Comparison of ENCODE assay signal across 19 mouse cellular contexts in the genomic region with DNA sequence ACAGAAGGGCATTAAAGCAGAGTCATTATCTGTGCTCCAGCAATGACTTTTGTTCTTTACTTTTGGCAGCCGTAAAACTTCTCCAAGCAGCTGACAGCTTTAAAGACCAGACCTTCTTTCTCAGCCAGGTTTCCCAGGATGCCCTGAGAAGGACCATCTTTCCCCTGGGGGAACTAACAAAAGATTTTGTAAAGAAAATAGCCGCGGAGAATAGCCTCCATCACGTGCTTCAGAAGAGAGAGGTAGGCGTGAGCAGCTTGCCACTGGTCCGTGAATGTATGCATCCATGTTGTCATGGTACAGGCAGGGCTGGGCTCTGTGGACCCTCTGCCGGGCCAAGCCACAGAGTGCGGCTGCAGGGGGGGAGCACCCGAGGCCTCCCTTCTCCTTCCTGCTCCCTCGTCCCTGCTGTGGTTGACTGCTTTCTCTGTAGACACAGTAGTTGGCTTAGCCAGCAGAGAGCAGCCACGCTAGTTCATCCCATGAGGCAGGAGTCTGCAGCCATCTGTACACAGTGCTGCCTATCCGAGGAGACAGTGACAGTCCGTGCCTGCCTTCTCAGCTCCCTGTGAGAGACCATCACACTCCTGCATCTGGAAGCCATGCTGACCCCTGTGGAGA. TPM values are rescaled to one million over a fixed set of nuclear protein-coding genes. Genes with fewer than 3 reads are reported as not detected.
A peak's percentile ranks its signal among the peaks of the same experiment; 100 is the strongest.
DNase-seq lines count a peak whose midpoint lies in the region; ATAC-seq and TF ChIP-seq lines count a peak whose summit lies in the region.
"Had no signal": no experiment of that assay in that cellular context is flagged by ENCODE, and none has a peak within 500 bp of the region (broad histone marks: within the 10 kb centered on the region; RNA-seq: fewer than 3 reads in every experiment).

No protein-coding gene starts in this region.

- peaks cover 15% of the 10 kb centered on the region for H3K4me1 ChIP-seq in forebrain, embryonic 13.5 days
- no peaks in the 10 kb centered on the region for H3K4me1 ChIP-seq in forebrain, embryonic 11.5 days (replicated peaks; ENCODE audit: control insufficient read depth, insufficient read depth, low read length)
- H3K4me1 ChIP-seq in neural tube, embryonic 11.5 days (ENCODE audit: control insufficient read depth, insufficient read depth, low read length), result peaks cover 13% of the 10 kb centered on the region; the same call in 1 of the 2 replicates
- no peaks in the 10 kb centered on the region for H3K4me1 ChIP-seq in midbrain, embryonic 14.5 days (ENCODE audit: control insufficient read depth, insufficient read depth, low read length)
- H3K4me1 ChIP-seq: intestine, embryonic 15.5 days; stomach, embryonic 15.5 days had no signal

- 75% methylated on average over 13 of the region's 13 CpGs for WGBS in forebrain, embryonic 13.5 days
- WGBS in forebrain, embryonic 11.5 days, result 90% methylated on average over 13 of the region's 13 CpGs
- WGBS in neural tube, embryonic 11.5 days, result 39% methylated on average over 13 of the region's 13 CpGs
- 60% methylated on average over 13 of the region's 13 CpGs for WGBS in midbrain, embryonic 14.5 days

- DNase-seq in forebrain, embryonic 11.5 days (ENCODE audit: low spot score), result no peak
- peak; percentile 36 for DNase-seq in neural tube, embryonic 11.5 days (ENCODE audit: low spot score)
- DNase-seq in neural tube, embryonic 10.5 days (ENCODE audit: extremely low spot score, low spot score), result no peak
- peak; percentile 51 for DNase-seq in midbrain, embryonic 14.5 days
- DNase-seq in gastrocnemius, adult 2 months, result no peak
- no peak for DNase-seq in frontal cortex, adult 2 months (ENCODE audit: extremely low spot score in 1 of 2, low spot score in 1 of 2)
- no peak for DNase-seq in gastrocnemius, adult 8-10 months (ENCODE audit: low spot score in 2 of 2)
- DNase-seq: adrenal gland, postnatal 10 days; cerebellum, adult 11-12 months; gastrocnemius, postnatal 14 days; heart, adult 2 months; lung, adult 2 months; lung, postnatal 4 days; right cerebral cortex, adult 18-20 months; thymus, adult 2 months had no signal

- no peaks in the 10 kb centered on the region for H3K9me3 ChIP-seq in forebrain, embryonic 13.5 days (replicated peaks)
- H3K9me3 ChIP-seq in forebrain, embryonic 11.5 days (ENCODE audit: control insufficient read depth, low read length), result no peaks in the 10 kb centered on the region
- H3K9me3 ChIP-seq in neural tube, embryonic 11.5 days (ENCODE audit: control insufficient read depth, low read length), result no peaks in the 10 kb centered on the region
- no peaks in the 10 kb centered on the region for H3K9me3 ChIP-seq in midbrain, embryonic 14.5 days (ENCODE audit: control insufficient read depth, low read length)
- H3K9me3 ChIP-seq: intestine, embryonic 15.5 days; stomach, embryonic 15.5 days had no signal

- intact Hi-C loops in gastrocnemius, adult 2 months (cut with DNase I), result no loop called here

- H3K9ac ChIP-seq in forebrain, embryonic 13.5 days, result no peak overlapping the region; the same call in 1 of the 2 replicates
- H3K9ac ChIP-seq in forebrain, embryonic 11.5 days (ENCODE audit: low read length), result no peak overlapping the region
- H3K9ac ChIP-seq in neural tube, embryonic 11.5 days (ENCODE audit: low read length), result peak overlapping the region; percentile 0; the same call in 1 of the 2 replicates
- no peak overlapping the region for H3K9ac ChIP-seq in midbrain, embryonic 14.5 days (replicated peaks; ENCODE audit: low read length)
- H3K9ac ChIP-seq: intestine, embryonic 15.5 days; stomach, embryonic 15.5 days had no signal

- TF ChIP-seq CTCF in gastrocnemius, adult 2 months (IDR thresholded peaks at IDR 0.05), result no peak

- no peak overlapping the region for H3K4me2 ChIP-seq in forebrain, embryonic 13.5 days
- H3K4me2 ChIP-seq in forebrain, embryonic 11.5 days (ENCODE audit: low read depth, low read length, severe bottlenecking), result no peak overlapping the region
- no peak overlapping the region for H3K4me2 ChIP-seq in neural tube, embryonic 11.5 days (ENCODE audit: low read depth)
- H3K4me2 ChIP-seq in midbrain, embryonic 14.5 days (ENCODE audit: low read length), result no peak overlapping the region
- H3K4me2 ChIP-seq: intestine, embryonic 15.5 days; liver, embryonic 11.5 days; stomach, embryonic 15.5 days had no signal

- no peaks in the 10 kb centered on the region for H3K27me3 ChIP-seq in forebrain, embryonic 13.5 days
- H3K27me3 ChIP-seq in forebrain, embryonic 11.5 days (ENCODE audit: control insufficient read depth, insufficient read depth, low read length), result no peaks in the 10 kb centered on the region
- no peaks in the 10 kb centered on the region for H3K27me3 ChIP-seq in neural tube, embryonic 11.5 days (ENCODE audit: control insufficient read depth, insufficient read depth, low read length)
- no peaks in the 10 kb centered on the region for H3K27me3 ChIP-seq in midbrain, embryonic 14.5 days (ENCODE audit: control insufficient read depth, insufficient read depth, low read length)
- H3K27me3 ChIP-seq: intestine, embryonic 15.5 days; stomach, embryonic 15.5 days had no signal

- peak overlapping the region; percentile 66 for H3K27ac ChIP-seq in forebrain, embryonic 13.5 days
- H3K27ac ChIP-seq in forebrain, embryonic 11.5 days (ENCODE audit: low read depth, low read length), result no peak overlapping the region
- H3K27ac ChIP-seq in neural tube, embryonic 11.5 days (ENCODE audit: low read depth, low read length), result peak overlapping the region; percentile 76; the same call in 1 of the 2 replicates
- peak overlapping the region; percentile 45 for H3K27ac ChIP-seq in midbrain, embryonic 14.5 days (replicated peaks; ENCODE audit: low read depth, low read length)
- H3K27ac ChIP-seq in gastrocnemius, adult 2 months, result no peak overlapping the region
- H3K27ac ChIP-seq: heart, adult 2 months; intestine, embryonic 15.5 days; stomach, embryonic 15.5 days had no signal

- H3K4me3 ChIP-seq in forebrain, embryonic 13.5 days, result no peak overlapping the region
- no peak overlapping the region for H3K4me3 ChIP-seq in forebrain, embryonic 11.5 days (ENCODE audit: low read depth, low read length)
- no peak overlapping the region for H3K4me3 ChIP-seq in neural tube, embryonic 11.5 days (ENCODE audit: low read depth, low read length)
- no peak overlapping the region for H3K4me3 ChIP-seq in midbrain, embryonic 14.5 days (replicated peaks; ENCODE audit: low read depth, low read length)
- no peak overlapping the region for H3K4me3 ChIP-seq in gastrocnemius, adult 2 months
- H3K4me3 ChIP-seq: heart, adult 2 months; intestine, embryonic 15.5 days; stomach, embryonic 15.5 days had no signal

- peaks cover 82% of the 10 kb centered on the region for H3K36me3 ChIP-seq in forebrain, embryonic 13.5 days (ENCODE audit: poor library complexity, severe bottlenecking)
- H3K36me3 ChIP-seq in forebrain, embryonic 11.5 days (ENCODE audit: control insufficient read depth, insufficient read depth, low read length), result peaks cover 3% of the 10 kb centered on the region; the same call in 1 of the 2 replicates
- H3K36me3 ChIP-seq in neural tube, embryonic 11.5 days (ENCODE audit: control insufficient read depth, insufficient read depth, low read length), result peaks cover 12% of the 10 kb centered on the region
- peaks cover 79% of the 10 kb centered on the region for H3K36me3 ChIP-seq in midbrain, embryonic 14.5 days (ENCODE audit: control insufficient read depth, insufficient read depth, low read length)

- ATAC-seq in forebrain, embryonic 13.5 days, result peak; percentile 43; the same call in 1 of the 2 replicates
- ATAC-seq in forebrain, embryonic 11.5 days (replicated peaks; ENCODE audit: low FRiP score), result no peak
- peak; percentile 89 for ATAC-seq in neural tube, embryonic 11.5 days (ENCODE audit: insufficient read depth, low FRiP score, low TSS enrichment)
- peak; percentile 73 for ATAC-seq in midbrain, embryonic 14.5 days (ENCODE audit: low FRiP score, low TSS enrichment)
- ATAC-seq: intestine, embryonic 15.5 days had no signal

RNA-seq across cellular contexts. Expression of gene Trmu, which starts 13.5 kb away (rescaled TPM):
- polyA plus RNA-seq in forebrain, embryonic 13.5 days (2015; fragmentation: Nextera tagmentation; extraction: Ambion mirVana), result 45.2 and 53.2 TPM in 2 replicates
- 35.7 and 38.6 TPM in 2 replicates for polyA plus RNA-seq in forebrain, embryonic 11.5 days (2014; fragmentation: Nextera tagmentation; extraction: Ambion mirVana)
- polyA plus RNA-seq in neural tube, embryonic 11.5 days (2014; fragmentation: Nextera tagmentation; extraction: Ambion mirVana), result 32.4 and 34.0 TPM in 2 replicates
- polyA plus RNA-seq in midbrain, embryonic 14.5 days (2014; fragmentation: Nextera tagmentation; extraction: Ambion mirVana), result 36.2 and 41.5 TPM in 2 replicates
- total RNA-seq in gastrocnemius, adult 2 months (2021), result 10 to 100 TPM in 1 of 2 experiments, 1 to 10 TPM in 1; 9.5 to 15.2 TPM
- 54.8 and 62.9 TPM in 2 replicates for polyA plus RNA-seq in frontal cortex, adult 2 months (2012; rRNA removed)
- total RNA-seq in gastrocnemius, adult 8-10 months (2022), result 10 to 100 TPM in 2 of 4 experiments, 1 to 10 TPM in 2; 7.7 to 14.1 (median 9.8) TPM

RNA-seq across cellular contexts. Expression of gene Gtse1, which starts 33.1 kb away (rescaled TPM):
- polyA plus RNA-seq in forebrain, embryonic 13.5 days (2015; fragmentation: Nextera tagmentation; extraction: Ambion mirVana), result 31.0 and 31.4 TPM in 2 replicates
- polyA plus RNA-seq in forebrain, embryonic 11.5 days (2014; fragmentation: Nextera tagmentation; extraction: Ambion mirVana), result 60.8 and 62.7 TPM in 2 replicates
- polyA plus RNA-seq in neural tube, embryonic 11.5 days (2014; fragmentation: Nextera tagmentation; extraction: Ambion mirVana), result 37.1 and 40.3 TPM in 2 replicates
- polyA plus RNA-seq in midbrain, embryonic 14.5 days (2014; fragmentation: Nextera tagmentation; extraction: Ambion mirVana), result 3.8 and 6.4 TPM in 2 replicates
- total RNA-seq in gastrocnemius, adult 2 months (2021), result under 1 TPM in 1 of 2 experiments, not detected in 1; 0.14 TPM
- polyA plus RNA-seq in frontal cortex, adult 2 months (2012; rRNA removed), result 0.78 and 0.95 TPM in 2 replicates
- under 1 TPM in 1 of 4 experiments, not detected in 3; 0.13 TPM for total RNA-seq in gastrocnemius, adult 8-10 months (2022)

Comparison
In these comparisons a context has a peak if more than half of its experiments do, and no peak if none do; other contexts are left out.
1. H3K27ac ChIP-seq: peak in forebrain, embryonic 13.5 days (single experiment), neural tube, embryonic 11.5 days (single experiment) and midbrain, embryonic 14.5 days (single experiment); none in forebrain, embryonic 11.5 days (single experiment) and gastrocnemius, adult 2 months (single experiment).
2. DNase-seq: peak in neural tube, embryonic 11.5 days (single experiment) and midbrain, embryonic 14.5 days (single experiment); none in forebrain, embryonic 11.5 days (single experiment), neural tube, embryonic 10.5 days (single experiment), gastrocnemius, adult 2 months (single experiment), frontal cortex, adult 2 months (0 of 2) and gastrocnemius, adult 8-10 months (0 of 2).